Mouse (Mus musculus) thymus, adult 2 months (tissue): ENCODE data around the gene Exoc4.

ENCODE experiments used
- CTCF ChIP-seq: fragments of 200-500 bp; IDR thresholded peaks from 2 replicates; pipeline ENCODE4 v1.5.1; 2012; ENCODE audit warnings: mild to moderate bottlenecking, control low read depth, low read length, moderate library complexity, borderline replicate concordance; ENCODE audit not compliant: control insufficient read depth, poor library complexity, insufficient read depth; ENCODE audit errors: extremely low read depth
- POLR2A ChIP-seq: fragments of 200-500 bp; IDR thresholded peaks from 2 replicates; pipeline ENCODE4 v1.6.1; 2012; ENCODE audit warnings: mild to moderate bottlenecking, low read length, control low read depth, moderate library complexity; ENCODE audit not compliant: control insufficient read depth, poor library complexity, insufficient read depth; ENCODE audit errors: extremely low read depth

DNA sequence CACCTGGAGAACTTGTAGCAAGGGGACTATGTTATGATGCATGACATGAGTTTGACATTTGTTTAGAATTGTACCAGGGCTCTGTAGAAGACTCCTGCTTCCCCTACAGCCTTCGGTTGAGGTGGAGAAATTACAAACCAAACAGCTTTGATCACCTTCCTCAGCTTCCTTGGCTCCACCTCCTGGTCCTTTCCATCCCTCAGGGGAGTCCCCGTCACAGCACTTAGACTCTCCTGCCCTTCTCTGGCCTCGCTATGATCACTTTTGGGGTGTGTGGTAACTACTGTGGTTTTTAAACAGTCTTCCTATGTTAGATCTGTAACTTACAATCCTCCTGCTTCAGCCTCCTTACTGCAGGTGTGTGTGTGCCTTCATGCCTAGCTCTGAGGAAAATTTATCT is 434.6 kb downstream of the Exoc4 start:
- no peak for TF ChIP-seq POLR2A
- no peak for TF ChIP-seq CTCF
